Mouse (Mus musculus): Measurements from ENCODE around the gene Bicra. TPM values are rescaled to one million over a fixed set of nuclear protein-coding genes. Genes with fewer than 3 reads are reported as not detected.
A peak's percentile ranks its signal among the peaks of the same experiment; 100 is the strongest.

Gene Bicra
- polyA plus RNA-seq, 1 experiment from 2014 or later = 8.7 TPM

DNA sequence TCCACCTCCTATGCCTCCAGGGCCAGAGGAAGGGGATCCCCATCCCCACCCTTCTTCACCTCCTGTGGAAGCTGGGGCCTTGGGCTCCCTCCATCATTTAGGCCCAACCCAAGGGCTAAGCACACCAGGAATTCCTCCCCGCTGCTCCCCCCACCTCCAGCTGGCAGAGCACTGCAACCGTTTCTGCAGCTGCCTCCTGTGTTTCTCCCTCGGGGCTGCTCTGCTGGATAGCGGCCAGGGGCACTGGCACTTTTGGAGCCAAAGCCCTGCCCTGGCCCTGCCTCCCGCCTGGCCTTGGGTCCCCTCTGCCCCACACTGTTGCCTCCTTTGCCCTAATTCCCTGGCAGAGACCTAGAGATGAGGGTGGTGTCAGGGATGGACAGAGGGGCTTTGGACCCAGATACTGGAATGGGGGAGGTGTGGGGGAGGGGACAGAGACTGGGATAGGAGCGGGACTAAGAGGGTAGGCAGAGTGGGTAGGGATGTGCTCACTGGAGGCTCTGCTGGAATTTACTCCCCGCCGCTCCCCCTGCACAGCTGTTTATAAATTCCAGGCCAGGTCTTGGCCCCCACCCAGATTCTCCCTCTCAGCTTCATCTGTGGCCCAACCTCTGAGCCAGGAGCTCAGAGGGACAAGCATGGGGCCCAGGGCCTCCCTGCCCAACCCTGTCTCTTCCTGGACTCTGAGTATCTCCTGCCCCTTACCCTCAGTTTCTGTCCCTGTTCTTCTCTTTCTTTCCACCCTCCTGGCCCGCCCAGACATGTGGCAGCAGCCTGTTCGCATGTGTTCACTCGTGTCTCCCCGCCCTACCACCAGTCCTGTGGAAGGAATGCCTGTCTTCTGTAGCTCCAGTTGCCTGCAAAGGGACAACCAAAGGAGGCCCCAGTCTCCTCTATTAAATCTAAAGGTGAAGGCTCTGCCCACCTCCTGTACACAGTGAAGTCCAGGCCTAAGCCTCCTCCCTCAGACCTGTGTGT lies 85.1 kb downstream of the Bicra start:
- 68% methylated on average over 10 of the region's 12 CpGs for WGBS (ENCODE audit: missing documents)
- Histone ChIP-seq H3K27ac (no peak overlapping the region), H3K36me3 (ENCODE audit: inconsistent target) (no peaks in the 10 kb centered on the region)

DNA sequence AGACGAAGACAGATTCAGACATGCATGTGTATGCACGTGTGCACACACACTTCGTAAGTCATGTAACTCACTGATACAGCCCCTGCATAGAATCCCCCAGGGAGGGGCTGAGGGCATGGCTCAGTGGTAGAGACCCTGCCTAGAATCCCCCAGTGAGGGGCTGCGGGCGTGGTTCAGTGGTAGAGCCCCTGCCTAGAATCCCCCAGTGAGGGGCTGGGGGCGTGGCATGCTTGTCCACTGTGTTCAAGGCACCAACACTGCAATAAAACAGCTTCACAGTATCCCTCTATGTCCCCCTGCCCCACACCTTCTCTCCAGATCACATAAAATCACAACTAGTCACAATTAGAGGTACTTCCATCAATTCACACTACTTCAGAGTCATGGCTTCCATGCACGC lies 85.9 kb downstream of the Bicra start:
- H3K27ac ChIP-seq = no peak overlapping the region
- 92% methylated on average over 6 of the region's 7 CpGs for WGBS (ENCODE audit: missing documents)
- H3K4me3 ChIP-seq (ENCODE audit: inconsistent target) = no peak overlapping the region
- no peaks in the 10 kb centered on the region for H3K79me2 ChIP-seq (ENCODE audit: inconsistent target)
- no peaks in the 10 kb centered on the region for H3K36me3 ChIP-seq (ENCODE audit: inconsistent target)

More for the DNA sequence above, 85.1 kb downstream of the Bicra start:
- no peak overlapping the region for H3K4me3 ChIP-seq (ENCODE audit: inconsistent target)
- no peaks in the 10 kb centered on the region for H3K79me2 ChIP-seq (ENCODE audit: inconsistent target)

DNA sequence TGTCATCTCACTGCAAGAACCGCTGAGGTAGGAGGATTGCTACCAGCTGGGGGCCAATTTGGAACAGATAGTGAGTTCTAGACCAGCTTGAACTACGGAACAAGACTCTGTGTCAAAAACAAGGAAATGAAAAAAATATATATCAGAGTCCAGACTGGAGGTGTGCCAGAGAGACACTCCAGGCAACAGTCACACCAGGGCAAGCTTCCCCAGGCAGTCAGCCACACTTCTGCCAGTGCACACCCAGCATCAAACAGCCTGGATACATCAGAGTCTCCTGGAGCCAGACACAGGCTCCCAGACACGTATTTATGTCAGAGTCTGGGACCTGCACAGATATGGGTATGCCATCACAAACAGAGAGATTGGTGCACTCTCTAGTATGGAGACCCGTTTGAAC lies 86.5 kb downstream of the Bicra start:
- Histone ChIP-seq H3K4me3 (ENCODE audit: inconsistent target) (no peak overlapping the region), H3K79me2 (ENCODE audit: inconsistent target) (no peaks in the 10 kb centered on the region), H3K27ac (no peak overlapping the region), H3K36me3 (ENCODE audit: inconsistent target) (no peaks in the 10 kb centered on the region)
- 62% methylated on average over 4 of the region's 4 CpGs for WGBS (ENCODE audit: missing documents)

DNA sequence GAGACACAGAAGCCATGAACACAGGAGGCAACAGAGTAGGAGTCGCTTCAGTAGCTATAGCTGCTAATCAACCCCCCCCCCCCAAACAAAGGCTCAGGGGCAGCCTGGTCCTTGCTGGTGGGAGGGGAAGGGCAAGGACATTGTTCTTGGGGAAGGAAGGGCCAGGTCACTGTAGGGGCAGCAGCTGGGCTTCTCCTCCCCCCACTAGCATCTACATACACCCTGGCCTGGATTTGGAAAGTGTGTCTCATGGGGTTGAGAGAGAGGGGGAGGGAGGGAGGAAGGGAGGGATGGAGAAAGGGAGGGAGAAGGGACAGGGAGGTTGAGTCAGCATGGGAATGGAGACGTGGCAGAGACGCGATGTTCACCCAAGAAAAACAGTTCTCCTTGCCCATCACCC lies 87.0 kb downstream of the Bicra start:
- no peaks in the 10 kb centered on the region for H3K36me3 ChIP-seq (ENCODE audit: inconsistent target)
- no peak overlapping the region for H3K4me3 ChIP-seq (ENCODE audit: inconsistent target)
- H3K79me2 ChIP-seq (ENCODE audit: inconsistent target) = no peaks in the 10 kb centered on the region
- no peak overlapping the region for H3K27ac ChIP-seq
- WGBS (ENCODE audit: missing documents) = 78% methylated on average over 4 of the region's 4 CpGs

DNA sequence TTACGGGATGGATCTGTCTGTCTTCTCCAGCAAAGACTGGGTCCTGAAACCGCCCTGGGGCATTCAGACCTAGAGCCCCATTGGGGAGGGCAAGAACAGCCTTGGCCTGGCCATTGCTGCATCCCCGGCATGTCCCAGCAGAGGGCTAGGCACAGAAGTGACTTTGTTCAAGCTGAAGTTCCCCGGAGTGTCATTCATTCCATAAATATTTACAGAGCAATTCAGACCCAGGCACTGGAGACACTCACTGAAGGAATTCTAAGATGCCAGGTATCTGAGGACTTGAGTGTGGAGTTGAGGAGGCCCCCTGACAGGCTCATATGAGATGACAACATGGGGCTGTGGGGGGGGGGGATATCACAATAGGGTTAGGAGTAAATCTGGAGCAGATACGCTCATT lies 91.6 kb downstream of the Bicra start:
- H3K79me2 ChIP-seq (ENCODE audit: inconsistent target) = no peaks in the 10 kb centered on the region

DNA sequence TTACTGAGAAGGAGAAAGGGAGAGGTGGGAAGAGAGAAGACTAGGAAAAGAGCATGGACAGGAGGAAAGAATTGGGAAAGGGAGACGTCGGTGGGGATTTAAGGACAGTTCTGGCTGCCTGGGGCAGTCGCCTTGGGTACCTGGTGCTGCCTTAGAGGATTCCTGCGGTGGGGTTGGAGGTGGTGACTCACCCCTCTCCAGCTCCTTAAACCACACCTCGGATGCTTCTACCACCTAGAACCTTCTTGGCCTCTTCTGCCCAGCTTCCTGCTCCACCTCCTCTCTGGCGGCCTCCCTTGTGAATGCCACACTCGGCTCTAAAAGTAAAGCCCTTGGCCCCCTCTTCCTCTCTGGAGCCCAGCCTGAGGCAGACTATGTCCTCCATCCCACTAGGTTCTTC lies 92.2 kb downstream of the Bicra start:
- H3K4me3 ChIP-seq (ENCODE audit: inconsistent target) = no peak overlapping the region
- H3K79me2 ChIP-seq (ENCODE audit: inconsistent target) = no peaks in the 10 kb centered on the region
- H3K27ac ChIP-seq = no peak overlapping the region
- 14% methylated on average over 7 of the region's 7 CpGs for WGBS (ENCODE audit: missing documents)
- H3K36me3 ChIP-seq (ENCODE audit: inconsistent target) = no peaks in the 10 kb centered on the region

More for the DNA sequence above, 91.6 kb downstream of the Bicra start:
- Histone ChIP-seq H3K4me3 (ENCODE audit: inconsistent target) (no peak overlapping the region), H3K36me3 (ENCODE audit: inconsistent target) (no peaks in the 10 kb centered on the region), H3K27ac (no peak overlapping the region)
- WGBS (ENCODE audit: missing documents) = 97% methylated on average over 5 of the region's 5 CpGs

DNA sequence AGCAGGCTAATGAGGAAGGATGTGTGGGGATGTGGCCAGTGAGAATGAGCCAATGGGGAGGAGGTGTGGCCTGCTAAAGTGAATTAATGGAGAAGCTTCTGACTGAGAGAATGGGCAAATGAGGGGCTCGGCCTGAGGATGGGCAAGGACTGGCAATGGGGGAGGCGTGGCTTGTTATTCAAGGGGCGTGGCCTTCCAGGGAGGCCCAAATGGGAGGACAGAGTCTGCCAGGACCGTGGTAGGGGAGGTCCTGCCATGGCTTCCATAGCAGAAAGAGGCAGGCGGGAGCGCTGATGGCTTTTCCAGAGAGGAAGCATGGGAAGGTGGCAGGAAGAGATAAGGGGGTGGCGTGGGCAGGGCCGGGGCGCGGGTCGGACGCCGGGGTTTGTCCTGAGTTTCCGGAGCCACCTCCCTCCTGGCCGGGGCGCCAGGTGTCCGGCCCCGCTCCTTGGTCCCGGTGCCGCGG lies 92.7 kb downstream of the Bicra start:
- Histone ChIP-seq H3K36me3 (ENCODE audit: inconsistent target) (no peaks in the 10 kb centered on the region), H3K4me3 (ENCODE audit: inconsistent target) (no peak overlapping the region), H3K27ac (no peak overlapping the region), H3K79me2 (ENCODE audit: inconsistent target) (no peaks in the 10 kb centered on the region)
- 5% methylated on average over 21 of the region's 21 CpGs for WGBS (ENCODE audit: missing documents)

DNA sequence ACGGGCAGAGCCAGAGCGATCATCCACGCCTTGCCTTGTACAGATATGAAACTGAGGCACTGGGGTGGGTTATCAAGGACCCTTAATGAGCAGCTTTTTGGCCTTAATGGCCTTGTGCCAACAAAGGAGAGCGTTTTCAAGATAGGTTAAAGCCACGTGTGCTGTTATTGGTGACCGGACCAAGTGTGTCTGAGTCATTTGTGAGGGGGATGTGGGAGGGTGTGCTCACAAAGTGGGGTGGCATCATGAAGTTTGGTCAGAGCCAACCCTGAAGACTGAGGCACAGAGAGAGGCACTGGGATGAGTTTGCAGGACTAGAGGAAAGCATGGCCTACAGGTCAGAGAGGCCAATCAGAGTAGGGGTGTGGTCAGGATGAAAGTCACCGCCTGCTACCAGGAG lies 93.3 kb downstream of the Bicra start:
- H3K27ac ChIP-seq = no peak overlapping the region
- 81% methylated on average over 7 of the region's 7 CpGs for WGBS (ENCODE audit: missing documents)
- no peak overlapping the region for H3K4me3 ChIP-seq (ENCODE audit: inconsistent target)
- no peaks in the 10 kb centered on the region for H3K79me2 ChIP-seq (ENCODE audit: inconsistent target)
- H3K36me3 ChIP-seq (ENCODE audit: inconsistent target) = no peaks in the 10 kb centered on the region

DNA sequence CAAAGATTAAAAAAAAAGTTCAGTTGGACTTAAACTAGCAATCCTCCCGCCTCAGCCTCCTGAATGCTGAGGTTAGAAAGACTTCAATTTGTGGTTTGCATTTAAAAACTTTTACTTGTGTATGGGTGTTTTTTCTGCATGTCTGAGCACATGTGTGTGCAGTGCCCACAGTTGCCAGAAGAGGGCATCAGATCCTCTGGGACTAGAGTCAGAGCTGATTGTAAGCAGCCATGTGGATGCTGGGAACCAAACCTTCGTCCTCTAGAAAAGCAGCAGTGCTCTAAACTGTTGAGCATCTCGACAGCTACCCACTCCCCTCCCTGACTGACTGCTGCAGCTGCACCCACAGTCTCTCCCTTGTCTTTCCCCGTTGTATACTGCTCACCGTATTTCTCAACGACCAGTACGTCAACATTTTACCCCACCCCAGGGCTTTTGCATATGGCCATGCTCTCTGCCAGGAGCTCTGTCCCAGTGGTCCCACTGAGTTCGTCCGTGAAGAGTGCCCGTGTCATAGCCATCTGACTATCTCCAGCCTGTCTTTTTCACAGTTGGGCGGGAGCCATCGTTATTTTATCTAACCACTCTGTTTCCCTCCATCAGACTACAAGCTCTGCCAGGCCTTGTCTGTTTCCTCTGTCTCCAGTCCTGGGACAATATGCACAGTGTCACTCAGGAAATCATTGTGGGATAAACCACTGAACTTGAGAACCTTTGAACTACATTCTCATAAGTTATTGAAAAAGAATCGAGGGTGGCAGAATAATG lies 94.2 kb downstream of the Bicra start:
- 59% methylated on average over 13 of the region's 13 CpGs for WGBS (ENCODE audit: missing documents)
- H3K36me3 ChIP-seq (ENCODE audit: inconsistent target) = no peaks in the 10 kb centered on the region
- no peak overlapping the region for H3K4me3 ChIP-seq (ENCODE audit: inconsistent target)
- no peaks in the 10 kb centered on the region for H3K79me2 ChIP-seq (ENCODE audit: inconsistent target)
- H3K27ac ChIP-seq = no peak overlapping the region

DNA sequence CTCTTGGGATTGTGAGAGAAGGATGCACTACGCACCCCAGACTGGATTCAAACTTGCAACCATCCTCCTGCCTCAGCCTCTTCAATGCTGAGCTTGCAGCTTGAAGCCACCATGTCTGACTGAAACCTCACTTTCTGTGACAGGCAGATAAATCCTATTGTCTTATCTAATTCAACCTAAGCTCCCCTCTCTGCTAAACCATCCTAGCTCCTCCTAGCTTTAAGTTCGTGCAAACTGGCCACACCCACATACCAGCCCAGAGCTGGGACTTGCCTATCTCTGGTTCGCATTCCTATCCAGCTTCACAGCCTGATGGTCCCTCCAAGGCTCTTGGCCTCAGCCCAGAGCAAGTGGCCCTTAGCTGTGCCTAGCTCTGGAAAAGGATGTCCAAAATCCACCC lies 95.3 kb downstream of the Bicra start:
- no peak overlapping the region for H3K4me3 ChIP-seq (ENCODE audit: inconsistent target)
- H3K79me2 ChIP-seq (ENCODE audit: inconsistent target) = no peaks in the 10 kb centered on the region
- no peak overlapping the region for H3K27ac ChIP-seq
- no peaks in the 10 kb centered on the region for H3K36me3 ChIP-seq (ENCODE audit: inconsistent target)
- 78% methylated on average over 3 of the region's 3 CpGs for WGBS (ENCODE audit: missing documents)

DNA sequence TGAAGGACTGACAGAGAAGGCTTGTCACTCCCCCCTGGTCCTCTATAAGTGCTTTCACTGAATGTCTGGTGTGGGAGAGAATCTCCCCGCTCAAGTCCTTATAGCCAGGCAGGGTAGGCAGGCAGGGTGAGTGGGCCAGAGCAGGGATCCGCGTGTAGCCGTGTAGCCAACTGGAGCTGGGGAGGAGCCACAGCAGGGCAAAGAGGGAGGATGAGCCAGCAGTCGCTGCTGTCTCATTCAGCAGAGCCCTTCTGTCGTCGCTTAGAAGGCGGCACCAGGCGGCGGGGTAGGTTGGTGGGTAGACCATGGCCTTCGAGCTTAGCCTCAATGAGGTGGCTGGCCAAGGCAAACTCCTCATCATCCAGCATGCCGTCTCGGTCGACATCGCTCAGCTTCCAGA lies 97.7 kb downstream of the Bicra start:
- no peak overlapping the region for H3K4me3 ChIP-seq (ENCODE audit: inconsistent target)
- peaks cover 6% of the 10 kb centered on the region for H3K79me2 ChIP-seq (ENCODE audit: inconsistent target)
- H3K36me3 ChIP-seq (ENCODE audit: inconsistent target) = no peaks in the 10 kb centered on the region
- H3K27ac ChIP-seq = no peak overlapping the region
- 89% methylated on average over 15 of the region's 15 CpGs for WGBS (ENCODE audit: missing documents)

DNA sequence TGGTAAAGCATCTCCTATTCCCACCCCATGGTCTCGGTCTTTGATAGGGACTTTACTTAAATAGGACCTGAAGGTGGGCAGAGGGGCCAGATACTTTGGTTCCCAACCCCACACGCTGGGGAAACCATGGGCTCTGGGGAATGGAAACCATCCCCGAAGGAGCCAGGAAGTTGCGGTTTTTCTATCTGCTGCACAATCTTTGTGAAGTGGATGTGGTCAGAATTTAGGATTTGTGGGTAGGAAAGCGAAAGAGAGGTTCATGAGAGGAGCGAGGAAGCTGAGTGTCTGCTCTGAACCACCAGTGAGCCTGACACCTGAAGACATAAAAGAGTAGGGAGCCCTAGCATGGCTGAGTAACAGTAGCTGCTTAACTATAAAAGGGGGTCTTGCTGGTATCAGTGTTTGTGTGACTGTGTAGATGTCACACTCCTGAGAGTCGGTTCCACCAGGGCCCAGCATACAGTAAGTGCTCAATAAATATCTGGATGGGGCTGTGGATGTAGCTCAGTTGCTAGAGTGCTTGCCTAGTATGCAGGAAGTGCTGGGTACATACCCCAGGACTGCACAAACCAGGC lies 98.4 kb downstream of the Bicra start:
- H3K4me3 ChIP-seq (ENCODE audit: inconsistent target) = no peak overlapping the region
- 10% methylated on average over 7 of the region's 7 CpGs for WGBS (ENCODE audit: missing documents)

DNA sequence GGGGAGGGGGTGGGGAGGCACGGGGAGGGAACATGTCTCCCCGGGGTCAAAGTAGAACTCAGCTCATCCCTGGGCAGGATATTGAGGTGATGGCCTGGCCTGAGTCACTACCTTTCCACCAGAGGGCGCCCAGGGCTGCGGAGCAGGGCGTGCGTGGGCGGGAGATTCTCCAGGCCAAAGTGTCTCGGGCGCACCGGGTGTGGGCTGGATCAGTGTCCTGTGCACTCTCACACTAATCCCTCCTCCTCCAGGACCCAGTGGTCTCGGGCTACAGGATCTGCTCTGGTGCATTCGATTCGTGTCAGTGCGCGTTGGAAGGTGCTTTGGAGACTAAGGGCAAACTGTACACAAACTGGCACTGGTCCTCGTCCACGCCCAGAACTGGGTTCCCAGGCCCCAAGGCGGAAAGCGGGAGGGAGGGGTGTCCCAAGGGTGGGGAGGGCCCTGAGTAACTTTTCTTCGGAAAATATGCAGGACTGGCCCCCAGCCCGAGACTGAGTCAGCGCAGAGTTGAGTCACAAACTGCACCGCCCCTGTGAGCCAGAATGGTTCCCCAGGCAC lies 99.3 kb downstream of the Bicra start:
- peak overlapping the region; percentile 8; the same call in 1 of the 2 replicates for H3K4me3 ChIP-seq (ENCODE audit: inconsistent target)
- H3K79me2 ChIP-seq (ENCODE audit: inconsistent target) = peaks cover 21% of the 10 kb centered on the region
- H3K36me3 ChIP-seq (ENCODE audit: inconsistent target) = peaks cover 10% of the 10 kb centered on the region; the same call in 1 of the 2 replicates
- WGBS (ENCODE audit: missing documents) = 1% methylated on average over 21 of the region's 23 CpGs
- no peak overlapping the region for H3K27ac ChIP-seq

More for the DNA sequence above, 98.4 kb downstream of the Bicra start:
- Histone ChIP-seq H3K79me2 (ENCODE audit: inconsistent target) (peaks cover 13% of the 10 kb centered on the region), H3K27ac (no peak overlapping the region), H3K36me3 (ENCODE audit: inconsistent target) (0 out of 2 replicates have a peak, but pooled peaks cover 2% of the 10 kb centered on the region)

DNA sequence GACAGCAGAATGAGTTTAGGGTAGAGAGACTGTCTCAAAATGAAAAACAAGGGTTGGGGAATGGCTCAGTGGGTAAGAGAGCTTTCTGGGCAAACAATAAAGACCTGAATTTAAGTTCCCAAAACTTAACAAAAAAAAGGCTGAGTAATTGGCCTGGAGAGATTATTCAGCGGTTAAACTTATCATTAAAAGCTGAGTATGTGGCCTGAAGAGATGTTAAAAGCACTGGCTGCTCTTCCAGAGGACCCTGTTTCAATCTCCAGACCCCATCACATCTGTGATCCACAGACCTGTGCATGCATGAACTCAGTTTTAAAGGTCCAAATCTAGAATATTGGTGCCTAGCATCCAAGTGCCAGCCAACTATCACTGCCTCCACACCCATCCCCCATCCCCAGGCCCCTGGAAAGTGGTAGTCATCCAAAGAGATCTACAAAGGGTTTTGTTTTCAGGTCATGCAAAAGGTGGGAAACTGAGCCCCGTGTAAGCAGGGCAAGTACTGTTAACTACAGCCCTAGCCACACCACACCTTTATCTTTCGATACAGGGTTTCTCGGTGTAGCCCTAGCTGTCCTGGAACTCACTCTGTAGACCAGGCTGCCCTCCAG lies 100.0 kb downstream of the Bicra start:
- peaks cover 28% of the 10 kb centered on the region for H3K79me2 ChIP-seq (ENCODE audit: inconsistent target)
- 66% methylated on average over 4 of the region's 4 CpGs for WGBS (ENCODE audit: missing documents)
- H3K4me3 ChIP-seq (ENCODE audit: inconsistent target) = no peak overlapping the region
- H3K27ac ChIP-seq = no peak overlapping the region
- peaks cover 17% of the 10 kb centered on the region; the same call in 1 of the 2 replicates for H3K36me3 ChIP-seq (ENCODE audit: inconsistent target)
